Mouse (Mus musculus): ENCODE results near the gene Ophn1. TPM values are rescaled to one million over a fixed set of nuclear protein-coding genes. Genes with fewer than 3 reads are reported as not detected.
A peak's percentile ranks its signal among the peaks of the same experiment; 100 is the strongest.

The Ophn1 gene
- polyA plus RNA-seq (2014; fragmentation: Nextera tagmentation; extraction: Ambion mirVana), result 4.1 and 6.8 TPM in 2 replicates

- Histone ChIP-seq H3K9ac (ENCODE audit: low read depth, low read length) (peak within 1 kb of the TSS; percentile 48), H3K4me1 (replicated peaks; ENCODE audit: control insufficient read depth, insufficient read depth, low read length) (no peaks in the 10 kb centered on the region), H3K27me3 (replicated peaks; ENCODE audit: control insufficient read depth, insufficient read depth, low read length) (peaks cover 18% of the 10 kb centered on the region), H3K27ac (ENCODE audit: low read depth, low read length) (no peak within 1 kb of the TSS), H3K4me3 (ENCODE audit: low read depth, low read length) (peak within 1 kb of the TSS; percentile 54), H3K36me3 (ENCODE audit: control insufficient read depth, insufficient read depth, low read length) (no peaks in the 10 kb centered on the region), H3K4me2 (peak within 1 kb of the TSS; percentile 70), H3K9me3 (ENCODE audit: control insufficient read depth, low read length) (no peaks in the 10 kb centered on the region)
- ATAC-seq (replicated peaks; ENCODE audit: low FRiP score) (peak; percentile 81), DNase-seq (ENCODE audit: low spot score) (peak; percentile 54)
- WGBS, result 10% methylated on average over 47 of the region's 48 CpGs
Measured at GRCm38 (mm10) chrX:98890406-98891116, at the start of gene Ophn1. TSS of gene Ophn1 (minus strand) at chrX:98891025.

GRCm38 (mm10) chrX:98937555-98938294, 46.9 kb upstream of the Ophn1 start:
- peak overlapping the region; percentile 62 for H3K4me3 ChIP-seq (ENCODE audit: low read depth, low read length)
- H3K4me2 ChIP-seq, result peak overlapping the region; percentile 62
- H3K9ac ChIP-seq (ENCODE audit: low read depth, low read length), result peak overlapping the region; percentile 80
- peak; percentile 86 for DNase-seq (ENCODE audit: low spot score)
- H3K4me1 ChIP-seq (replicated peaks; ENCODE audit: control insufficient read depth, insufficient read depth, low read length), result no peaks in the 10 kb centered on the region
- peak overlapping the region; percentile 89 for H3K27ac ChIP-seq (ENCODE audit: low read depth, low read length)
- H3K27me3 ChIP-seq (replicated peaks; ENCODE audit: control insufficient read depth, insufficient read depth, low read length), result no peaks in the 10 kb centered on the region
- no peaks in the 10 kb centered on the region for H3K9me3 ChIP-seq (ENCODE audit: control insufficient read depth, low read length)
- no peaks in the 10 kb centered on the region for H3K36me3 ChIP-seq (ENCODE audit: control insufficient read depth, insufficient read depth, low read length)
- peak; percentile 89 for ATAC-seq (replicated peaks; ENCODE audit: low FRiP score)
- 16% methylated on average over 57 of the region's 57 CpGs for WGBS

- H3K27ac ChIP-seq (ENCODE audit: low read depth, low read length), result peak overlapping the region; percentile 89
- H3K27me3 ChIP-seq (replicated peaks; ENCODE audit: control insufficient read depth, insufficient read depth, low read length), result no peaks in the 10 kb centered on the region
- peak overlapping the region; percentile 62 for H3K4me3 ChIP-seq (ENCODE audit: low read depth, low read length)
- 12% methylated on average over 66 of the region's 66 CpGs for WGBS
- peak; percentile 86 for DNase-seq (ENCODE audit: low spot score)
- ATAC-seq (replicated peaks; ENCODE audit: low FRiP score), result peak; percentile 88
- H3K9ac ChIP-seq (ENCODE audit: low read depth, low read length), result peak overlapping the region; percentile 80
- no peaks in the 10 kb centered on the region for H3K4me1 ChIP-seq (replicated peaks; ENCODE audit: control insufficient read depth, insufficient read depth, low read length)
- no peaks in the 10 kb centered on the region for H3K36me3 ChIP-seq (ENCODE audit: control insufficient read depth, insufficient read depth, low read length)
- no peaks in the 10 kb centered on the region for H3K9me3 ChIP-seq (ENCODE audit: control insufficient read depth, low read length)
- peak overlapping the region; percentile 62 for H3K4me2 ChIP-seq
Measured at GRCm38 (mm10) chrX:98936707-98937554, 46.1 kb upstream of the Ophn1 start.

- 71% methylated on average over 3 of the region's 3 CpGs for WGBS
- Histone ChIP-seq H3K27ac (ENCODE audit: low read depth, low read length) (peak within 1 kb of the TSS; percentile 89), H3K4me2 (peak within 1 kb of the TSS; percentile 62), H3K4me3 (ENCODE audit: low read depth, low read length) (peak within 1 kb of the TSS; percentile 62), H3K27me3 (replicated peaks; ENCODE audit: control insufficient read depth, insufficient read depth, low read length) (no peaks in the 10 kb centered on the region), H3K4me1 (replicated peaks; ENCODE audit: control insufficient read depth, insufficient read depth, low read length) (no peaks in the 10 kb centered on the region), H3K9ac (ENCODE audit: low read depth, low read length) (peak within 1 kb of the TSS; percentile 80), H3K36me3 (ENCODE audit: control insufficient read depth, insufficient read depth, low read length) (no peaks in the 10 kb centered on the region), H3K9me3 (ENCODE audit: control insufficient read depth, low read length) (no peaks in the 10 kb centered on the region)
- ATAC-seq (replicated peaks; ENCODE audit: low FRiP score) (no peak), DNase-seq (ENCODE audit: low spot score) (no peak)
Measured at GRCm38 (mm10) chrX:98936101-98936500, 45.3 kb upstream of the Ophn1 start, which contains the start of gene Yipf6. TSS of gene Yipf6 (plus strand) at chrX:98936316.

- Histone ChIP-seq H3K9me3 (ENCODE audit: control insufficient read depth, low read length) (no peaks in the 10 kb centered on the region), H3K27ac (ENCODE audit: low read depth, low read length) (no peak overlapping the region), H3K4me1 (replicated peaks; ENCODE audit: control insufficient read depth, insufficient read depth, low read length) (no peaks in the 10 kb centered on the region), H3K27me3 (replicated peaks; ENCODE audit: control insufficient read depth, insufficient read depth, low read length) (no peaks in the 10 kb centered on the region; the same call in 1 of the 2 replicates), H3K4me3 (ENCODE audit: low read depth, low read length) (no peak overlapping the region), H3K36me3 (ENCODE audit: control insufficient read depth, insufficient read depth, low read length) (no peaks in the 10 kb centered on the region), H3K9ac (ENCODE audit: low read depth, low read length) (no peak overlapping the region), H3K4me2 (no peak overlapping the region)
- no peak for DNase-seq (ENCODE audit: low spot score)
- no peak for ATAC-seq (replicated peaks; ENCODE audit: low FRiP score)
- WGBS, result 21% methylated on average over 6 of the region's 6 CpGs
Measured at GRCm38 (mm10) chrX:98919423-98919822, 28.6 kb upstream of the Ophn1 start.

GRCm38 (mm10) chrX:98908910-98909309, 18.1 kb upstream of the Ophn1 start:
- ATAC-seq (replicated peaks; ENCODE audit: low FRiP score) (peak; percentile 95), DNase-seq (ENCODE audit: low spot score) (no peak)
- Histone ChIP-seq H3K9me3 (ENCODE audit: control insufficient read depth, low read length) (no peaks in the 10 kb centered on the region), H3K27ac (ENCODE audit: low read depth, low read length) (no peak overlapping the region), H3K4me1 (replicated peaks; ENCODE audit: control insufficient read depth, insufficient read depth, low read length) (no peaks in the 10 kb centered on the region), H3K4me2 (no peak overlapping the region), H3K4me3 (ENCODE audit: low read depth, low read length) (no peak overlapping the region), H3K27me3 (replicated peaks; ENCODE audit: control insufficient read depth, insufficient read depth, low read length) (no peaks in the 10 kb centered on the region; the same call in none of the 2 replicates), H3K36me3 (ENCODE audit: control insufficient read depth, insufficient read depth, low read length) (no peaks in the 10 kb centered on the region), H3K9ac (ENCODE audit: low read depth, low read length) (no peak overlapping the region)
- 38% methylated on average over 1 of the region's 1 CpGs for WGBS

- H3K4me2 ChIP-seq, result no peak overlapping the region
- DNase-seq (ENCODE audit: low spot score) (no peak), ATAC-seq (replicated peaks; ENCODE audit: low FRiP score) (no peak)
- H3K36me3 ChIP-seq (ENCODE audit: control insufficient read depth, insufficient read depth, low read length), result no peaks in the 10 kb centered on the region
- no peak overlapping the region for H3K9ac ChIP-seq (ENCODE audit: low read depth, low read length)
- H3K27me3 ChIP-seq (replicated peaks; ENCODE audit: control insufficient read depth, insufficient read depth, low read length), result no peaks in the 10 kb centered on the region; the same call in 1 of the 2 replicates
- no peak overlapping the region for H3K27ac ChIP-seq (ENCODE audit: low read depth, low read length)
- H3K4me1 ChIP-seq (replicated peaks; ENCODE audit: control insufficient read depth, insufficient read depth, low read length), result no peaks in the 10 kb centered on the region
- H3K9me3 ChIP-seq (ENCODE audit: control insufficient read depth, low read length), result no peaks in the 10 kb centered on the region
- WGBS, result 61% methylated on average over 6 of the region's 6 CpGs
- no peak overlapping the region for H3K4me3 ChIP-seq (ENCODE audit: low read depth, low read length)
Measured at GRCm38 (mm10) chrX:98904226-98904625, 13.4 kb upstream of the Ophn1 start.

GRCm38 (mm10) chrX:98898307-98898706, 7.5 kb upstream of the Ophn1 start:
- ATAC-seq (replicated peaks; ENCODE audit: low FRiP score) (no peak), DNase-seq (ENCODE audit: low spot score) (no peak)
- 69% methylated on average over 3 of the region's 3 CpGs for WGBS
- no peak overlapping the region for H3K27ac ChIP-seq (ENCODE audit: low read depth, low read length)
- no peak overlapping the region for H3K4me3 ChIP-seq (ENCODE audit: low read depth, low read length)
- H3K4me2 ChIP-seq, result no peak overlapping the region
- H3K9ac ChIP-seq (ENCODE audit: low read depth, low read length), result no peak overlapping the region
- no peaks in the 10 kb centered on the region for H3K9me3 ChIP-seq (ENCODE audit: control insufficient read depth, low read length)
- H3K36me3 ChIP-seq (ENCODE audit: control insufficient read depth, insufficient read depth, low read length), result no peaks in the 10 kb centered on the region
- H3K27me3 ChIP-seq (replicated peaks; ENCODE audit: control insufficient read depth, insufficient read depth, low read length), result no peaks in the 10 kb centered on the region
- H3K4me1 ChIP-seq (replicated peaks; ENCODE audit: control insufficient read depth, insufficient read depth, low read length), result no peaks in the 10 kb centered on the region

Data from liver, embryonic 11.5 days (tissue).